Mouse (Mus musculus): ENCODE measurements around the gene Bmpr1b.

The Bmpr1b gene

DNA sequence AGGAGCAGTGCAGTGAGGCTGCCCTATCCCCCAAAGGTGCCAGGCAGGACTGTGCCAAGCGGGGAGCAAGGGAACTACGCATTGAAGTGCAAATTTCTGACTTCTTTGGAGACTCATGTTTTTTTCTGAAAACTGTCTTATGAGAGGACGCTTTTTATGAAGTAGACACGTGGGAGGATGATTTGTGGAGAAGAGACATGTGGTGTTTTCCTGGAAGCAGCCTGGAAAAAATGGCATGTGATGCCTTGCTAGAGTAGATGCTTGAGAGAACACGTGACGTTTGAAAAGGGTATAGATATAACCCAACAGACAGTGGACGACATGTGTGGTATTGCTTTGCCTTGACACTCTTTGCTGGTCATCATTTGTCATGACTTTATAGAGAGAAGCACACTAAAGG is 319.1 kb downstream of the Bmpr1b start:
- ATAC-seq (ENCODE audit: insufficient number of reproducible peaks, low FRiP score, low TSS enrichment) = no peak

GRCm38 (mm10) chr3:141849206-141849605 is 320.0 kb downstream of the Bmpr1b start:
- no peak for ATAC-seq (ENCODE audit: insufficient number of reproducible peaks, low FRiP score, low TSS enrichment)

GRCm38 (mm10) chr3:141838864-141839263 is 330.4 kb downstream of the Bmpr1b start:
- peak; percentile 62; the same call in 1 of the 2 replicates for ATAC-seq (ENCODE audit: insufficient number of reproducible peaks, low FRiP score, low TSS enrichment)

DNA sequence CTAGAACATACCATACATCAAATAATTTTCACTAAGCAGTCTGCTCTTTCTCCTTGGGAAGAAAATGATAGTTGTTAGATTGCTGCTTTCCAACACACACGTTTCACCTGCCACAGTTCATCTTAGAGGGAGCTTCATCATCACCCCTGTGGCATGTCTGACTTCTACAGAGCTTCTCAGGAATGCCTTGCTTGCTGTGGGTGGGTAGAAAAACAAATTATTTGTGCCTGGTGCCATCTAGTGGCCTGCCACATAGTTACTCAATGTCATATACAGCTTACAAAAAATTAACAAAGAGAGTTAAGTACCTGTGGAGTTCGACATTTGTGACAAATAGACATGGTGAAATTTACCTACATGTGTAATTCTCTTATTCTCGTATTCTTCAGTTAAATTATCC is 338.1 kb downstream of the Bmpr1b start:
- ATAC-seq (ENCODE audit: insufficient number of reproducible peaks, low FRiP score, low TSS enrichment) = peak; percentile 82

GRCm38 (mm10) chr3:141828301-141828700 is 340.9 kb downstream of the Bmpr1b start:
- ATAC-seq (ENCODE audit: insufficient number of reproducible peaks, low FRiP score, low TSS enrichment) = no peak

- peak; percentile 67; the same call in 1 of the 2 replicates for ATAC-seq (ENCODE audit: insufficient number of reproducible peaks, low FRiP score, low TSS enrichment)
These were observed 349.8 kb downstream of the Bmpr1b start for GRCm38 (mm10) chr3:141819331-141819941.

GRCm38 (mm10) chr3:141818615-141819312 is 350.5 kb downstream of the Bmpr1b start:
- ATAC-seq (ENCODE audit: insufficient number of reproducible peaks, low FRiP score, low TSS enrichment) = no peak

DNA sequence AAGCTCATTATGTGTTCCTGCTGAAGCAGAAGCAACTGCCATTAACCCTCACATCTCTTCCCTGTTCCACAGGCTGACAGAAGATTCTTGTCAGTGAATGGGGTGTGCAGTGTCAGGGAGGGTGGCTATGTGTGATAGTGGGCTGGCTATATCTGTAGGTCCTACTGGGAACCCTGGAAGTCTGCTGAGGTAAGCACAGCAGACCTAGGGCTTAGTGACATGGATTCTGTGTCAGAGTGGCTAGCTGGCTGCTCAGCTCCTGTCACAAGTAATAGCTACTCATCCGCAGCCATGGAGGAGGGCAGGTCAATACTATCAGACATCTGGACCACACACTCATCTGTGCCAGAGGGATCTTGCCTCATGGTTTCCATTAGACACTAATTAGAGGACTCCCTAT is 354.4 kb downstream of the Bmpr1b start:
- no peak for ATAC-seq (ENCODE audit: insufficient number of reproducible peaks, low FRiP score, low TSS enrichment)

DNA sequence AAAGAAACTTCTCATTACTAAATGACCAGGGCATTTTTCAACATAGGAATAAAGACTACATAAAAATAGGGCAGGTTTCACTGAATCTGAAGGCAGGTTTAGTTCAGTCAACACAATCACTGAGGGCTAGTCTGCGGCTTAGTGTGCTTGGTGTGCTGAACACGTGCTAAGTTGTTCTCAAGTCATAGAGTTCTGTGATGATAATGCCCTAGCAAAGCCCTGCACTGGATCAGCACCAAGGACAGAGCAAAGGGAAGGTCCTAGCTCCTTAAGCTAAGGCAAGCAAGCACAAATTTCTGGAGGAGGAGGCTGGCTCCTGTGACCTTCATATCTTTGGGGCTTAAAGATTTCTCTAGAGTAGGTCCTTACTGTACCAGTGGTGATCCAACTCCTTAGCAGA is 357.9 kb downstream of the Bmpr1b start:
- ATAC-seq (ENCODE audit: insufficient number of reproducible peaks, low FRiP score, low TSS enrichment) = peak; percentile 54

DNA sequence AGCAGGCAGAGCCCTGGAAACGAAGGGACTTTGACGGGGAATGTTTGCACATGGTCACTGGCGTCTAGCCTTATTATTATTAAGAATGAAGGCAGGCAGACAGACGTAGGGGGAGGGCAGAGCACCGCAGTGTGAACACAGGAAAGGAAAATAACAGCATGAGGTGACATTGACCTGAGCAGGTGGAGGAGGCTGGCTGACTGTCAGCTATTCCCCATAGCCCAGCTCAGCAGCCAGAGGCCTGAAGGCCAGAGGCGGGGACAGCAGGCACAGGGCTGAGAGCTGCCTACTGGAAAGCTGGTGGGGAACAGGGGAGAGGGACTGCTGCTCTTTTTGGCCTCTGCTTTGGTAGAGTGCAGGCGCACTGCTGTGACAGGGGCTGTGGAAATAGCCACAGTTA is 358.3 kb downstream of the Bmpr1b start:
- ATAC-seq (ENCODE audit: insufficient number of reproducible peaks, low FRiP score, low TSS enrichment) = peak; percentile 86

GRCm38 (mm10) chr3:141809581-141809980 is 359.6 kb downstream of the Bmpr1b start:
- ATAC-seq (ENCODE audit: insufficient number of reproducible peaks, low FRiP score, low TSS enrichment) = 0 out of 2 replicates have a peak, but pooled peaks have one; percentile 29

- no peak for ATAC-seq (ENCODE audit: insufficient number of reproducible peaks, low FRiP score, low TSS enrichment)
These were observed 365.1 kb downstream of the Bmpr1b start for GRCm38 (mm10) chr3:141804133-141804532.

DNA sequence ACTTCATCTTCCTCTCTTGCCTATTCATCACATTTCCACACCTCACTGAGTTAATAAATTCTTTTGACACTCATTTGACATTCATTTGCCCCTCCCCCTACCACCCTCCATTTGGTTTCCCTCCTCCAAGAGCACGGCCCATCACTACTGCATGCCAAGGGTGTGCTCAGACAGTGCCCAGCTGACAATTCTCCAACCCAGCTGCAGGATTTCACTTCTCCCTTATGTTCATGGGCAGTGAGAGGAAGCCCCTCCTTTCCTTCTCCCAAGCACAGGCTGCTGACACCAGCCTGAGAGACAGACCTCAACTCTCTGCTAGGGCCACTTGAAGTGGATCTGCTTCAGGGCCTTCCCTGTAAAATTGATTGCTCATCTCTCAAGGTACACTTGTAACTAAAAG is 371.4 kb downstream of the Bmpr1b start:
- no peak for ATAC-seq (ENCODE audit: insufficient number of reproducible peaks, low FRiP score, low TSS enrichment)

DNA sequence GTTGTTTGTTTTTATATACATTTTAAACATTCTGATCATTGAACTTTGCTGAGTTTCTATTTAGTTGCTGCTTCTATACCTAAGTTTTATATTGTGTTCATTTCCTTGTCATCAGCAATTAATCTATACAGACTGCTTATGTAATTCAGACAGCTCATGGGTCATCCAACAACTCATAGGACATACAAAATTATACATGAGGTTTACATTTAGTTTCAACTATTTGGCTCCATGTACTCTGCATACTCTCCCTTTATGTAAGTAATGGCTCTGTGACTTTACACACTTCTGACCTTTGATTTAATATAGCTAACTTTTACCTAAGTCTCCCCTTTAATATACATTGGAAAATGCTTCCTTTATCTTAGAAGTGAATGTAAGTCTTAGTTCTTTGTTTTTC is 371.9 kb downstream of the Bmpr1b start:
- ATAC-seq (ENCODE audit: insufficient number of reproducible peaks, low FRiP score, low TSS enrichment) = no peak

DNA sequence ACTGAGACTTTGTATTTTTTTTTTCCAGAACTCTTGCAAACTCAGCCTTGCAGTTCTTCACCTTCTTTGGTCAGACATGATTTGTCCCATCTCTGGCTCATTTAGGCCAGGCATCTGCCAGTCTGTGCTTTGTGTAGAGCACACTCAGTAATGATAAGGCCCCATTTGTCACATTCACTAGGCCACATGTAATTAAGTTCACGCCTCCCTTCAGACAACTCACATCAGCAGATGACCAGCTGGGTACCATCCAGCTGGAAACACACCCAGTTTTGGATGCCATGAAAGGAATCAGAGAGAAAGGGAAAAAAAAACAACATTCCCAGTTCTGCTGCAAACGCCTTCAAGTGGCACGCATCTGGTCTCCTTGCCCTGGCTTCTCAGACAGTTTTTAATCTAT is 374.9 kb downstream of the Bmpr1b start:
- ATAC-seq (ENCODE audit: insufficient number of reproducible peaks, low FRiP score, low TSS enrichment) = no peak

- no peak for ATAC-seq (ENCODE audit: insufficient number of reproducible peaks, low FRiP score, low TSS enrichment)
These were observed 375.5 kb downstream of the Bmpr1b start for GRCm38 (mm10) chr3:141793755-141794154.

- no peak for ATAC-seq (ENCODE audit: insufficient number of reproducible peaks, low FRiP score, low TSS enrichment)
These were observed 377.1 kb downstream of the Bmpr1b start for GRCm38 (mm10) chr3:141792106-141792505.

DNA sequence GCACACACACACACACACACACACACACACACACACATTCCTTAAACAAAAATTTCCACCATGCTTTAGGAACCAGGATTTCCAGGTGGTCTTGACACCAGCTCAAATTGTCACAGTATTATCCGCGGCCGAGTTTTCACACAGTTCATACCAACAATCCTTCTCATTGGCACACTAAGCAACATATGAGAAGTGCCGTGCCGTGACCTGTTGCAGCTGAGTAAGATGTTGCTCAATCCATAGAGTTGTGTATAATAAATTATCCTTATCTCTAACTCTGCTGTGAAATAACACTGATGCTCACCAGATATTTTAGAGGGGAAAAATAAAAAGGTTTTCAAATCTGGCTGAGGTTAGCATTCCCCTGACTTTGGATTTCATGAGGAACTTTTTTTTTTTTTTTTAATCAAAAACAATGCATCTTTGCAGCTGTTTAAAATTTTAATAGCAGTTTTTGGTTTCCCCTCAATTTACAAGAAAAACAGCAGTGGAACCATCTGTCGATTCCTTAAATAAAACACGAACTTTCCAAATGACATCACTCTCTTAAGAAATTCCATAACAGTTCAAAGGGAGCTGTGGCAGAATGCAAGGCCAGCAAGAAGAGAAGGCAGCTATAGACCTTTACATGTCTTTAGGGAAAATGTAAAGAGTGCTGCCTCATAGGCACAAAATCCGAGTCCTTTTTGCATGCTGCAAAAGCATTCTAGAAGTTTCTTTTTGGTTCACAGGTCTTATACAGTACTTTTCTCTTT is 378.0 kb downstream of the Bmpr1b start:
- ATAC-seq (ENCODE audit: insufficient number of reproducible peaks, low FRiP score, low TSS enrichment) = no peak
